In genomic region chr4:154409237-154409721, GRCm38 (mm10) we compare ENCODE assay signal across 12 mouse cellular contexts.
DNase-seq lines count a peak whose midpoint lies in the region; ATAC-seq and TF ChIP-seq lines count a peak whose summit lies in the region.
"Had no signal": no experiment of that assay in that cellular context is flagged by ENCODE, and none has a peak within 500 bp of the region (broad histone marks: within the 10 kb centered on the region; RNA-seq: fewer than 3 reads in every experiment).

No protein-coding gene starts in this region.

- intact Hi-C loops in heart, postnatal 10 days (cut with DNase I): no loop called here

- no peak overlapping the region for H3K9ac ChIP-seq in lung, embryonic 14.5 days
- H3K9ac ChIP-seq in forebrain, embryonic 11.5 days (ENCODE audit: low read length): no peak overlapping the region

- H3K27me3 ChIP-seq in lung, embryonic 14.5 days (ENCODE audit: insufficient read depth, low read length): no peaks in the 10 kb centered on the region
- no peaks in the 10 kb centered on the region for H3K27me3 ChIP-seq in forebrain, embryonic 11.5 days (ENCODE audit: control insufficient read depth, insufficient read depth, low read length)
- H3K27me3 ChIP-seq in limb, embryonic 10.5 days (ENCODE audit: low read depth, poor library complexity, severe bottlenecking): peaks cover 28% of the 10 kb centered on the region; the same call in 1 of the 2 replicates

- peaks cover 26% of the 10 kb centered on the region for H3K4me1 ChIP-seq in lung, embryonic 14.5 days (ENCODE audit: insufficient read depth)
- peaks cover 27% of the 10 kb centered on the region for H3K4me1 ChIP-seq in forebrain, embryonic 11.5 days (replicated peaks; ENCODE audit: control insufficient read depth, insufficient read depth, low read length)
- peaks cover 73% of the 10 kb centered on the region for H3K4me1 ChIP-seq in limb, embryonic 10.5 days
- H3K4me1 ChIP-seq: megakaryocyte, embryonic 14.5 days had no signal

- no peak overlapping the region for H3K4me3 ChIP-seq in lung, embryonic 14.5 days (ENCODE audit: low read depth, low read length)
- H3K4me3 ChIP-seq in forebrain, embryonic 11.5 days (ENCODE audit: low read depth, low read length): no peak overlapping the region
- no peak overlapping the region for H3K4me3 ChIP-seq in limb, embryonic 10.5 days
- H3K4me3 ChIP-seq: megakaryocyte, embryonic 14.5 days had no signal

- WGBS in lung, embryonic 14.5 days: 45% methylated on average over 19 of the region's 19 CpGs
- WGBS in forebrain, embryonic 11.5 days: 33% methylated on average over 19 of the region's 19 CpGs
- 50% methylated on average over 19 of the region's 19 CpGs for WGBS in limb, embryonic 10.5 days

- no peak for ATAC-seq in lung, embryonic 14.5 days (ENCODE audit: insufficient read depth)
- peak; percentile 52 for ATAC-seq in forebrain, embryonic 11.5 days (replicated peaks; ENCODE audit: low FRiP score)

- H3K36me3 ChIP-seq in lung, embryonic 14.5 days (ENCODE audit: insufficient read depth): no peaks in the 10 kb centered on the region
- H3K36me3 ChIP-seq in forebrain, embryonic 11.5 days (ENCODE audit: control insufficient read depth, insufficient read depth, low read length): no peaks in the 10 kb centered on the region
- peaks cover 13% of the 10 kb centered on the region; the same call in 1 of the 2 replicates for H3K36me3 ChIP-seq in limb, embryonic 10.5 days

- H3K4me2 ChIP-seq in lung, embryonic 14.5 days: peak overlapping the region; percentile 23; the same call in 1 of the 2 replicates
- peak overlapping the region; percentile 18; the same call in 1 of the 2 replicates for H3K4me2 ChIP-seq in forebrain, embryonic 11.5 days (ENCODE audit: low read depth, low read length, severe bottlenecking)

- H3K9me3 ChIP-seq in lung, embryonic 14.5 days (ENCODE audit: low read depth, low read length): no peaks in the 10 kb centered on the region
- no peaks in the 10 kb centered on the region for H3K9me3 ChIP-seq in forebrain, embryonic 11.5 days (ENCODE audit: control insufficient read depth, low read length)
- no peaks in the 10 kb centered on the region for H3K9me3 ChIP-seq in limb, embryonic 10.5 days (replicated peaks)
- H3K9me3 ChIP-seq: megakaryocyte, embryonic 14.5 days had no signal

- no peak for TF ChIP-seq CTCF in lung, embryonic 14.5 days (IDR thresholded peaks at IDR 0.05; ENCODE audit: low read depth)

- DNase-seq in lung, embryonic 14.5 days: no peak
- no peak for DNase-seq in lung, adult 18-20 months
- peak; percentile 23 for DNase-seq in Muller cell, postnatal 12 days (ENCODE audit: inconsistent ontology term)
- DNase-seq in forebrain, embryonic 11.5 days (ENCODE audit: low spot score): peak; percentile 72
- DNase-seq in limb, embryonic 10.5 days (ENCODE audit: low spot score): no peak
- no peak for DNase-seq in left cerebral cortex, adult 18-20 months (ENCODE audit: low spot score in 2 of 2)
- DNase-seq in thymus, adult 18-20 months: no peak
- DNase-seq in heart, postnatal 10 days: no peak
- DNase-seq: adrenal gland, postnatal 36 days; cerebellum, postnatal 10 days; thymus, adult 2 months had no signal

- H3K27ac ChIP-seq in lung, embryonic 14.5 days (ENCODE audit: low read depth): no peak overlapping the region
- H3K27ac ChIP-seq in forebrain, embryonic 11.5 days (ENCODE audit: low read depth, low read length): no peak overlapping the region
- peak overlapping the region; percentile 53 for H3K27ac ChIP-seq in limb, embryonic 10.5 days

Comparison
In these comparisons a context has a peak if more than half of its experiments do, and no peak if none do; other contexts are left out.
1. DNase-seq: peak in Muller cell, postnatal 12 days (single experiment) and forebrain, embryonic 11.5 days (single experiment); none in lung, embryonic 14.5 days (single experiment), lung, adult 18-20 months (0 of 2), limb, embryonic 10.5 days (single experiment), left cerebral cortex, adult 18-20 months (0 of 2), thymus, adult 18-20 months (0 of 2) and heart, postnatal 10 days (0 of 2).